Mouse (Mus musculus) liver, postnatal 0 days (tissue): ENCODE measurements around the gene Msi2. TPM values are rescaled to one million over a fixed set of nuclear protein-coding genes. Genes with fewer than 3 reads are reported as not detected.

Experiments
- ATAC-seq: fragments of 200-750 bp; cut with Nextera tagmentation; 2 replicates; pipeline ENCODE4 v1.8.0; 2017; ENCODE audit warnings: mild to moderate bottlenecking, moderate library complexity
- DNase-seq: peaks from one replicate; pipeline ENCODE4 v3.0.0-alpha.2; 2016
- H3K27ac ChIP-seq: fragments of 300-500 bp; sonication (generic); 2 replicates; pipeline ENCODE4 v1.5.1; 2014; ENCODE audit warnings: antibody characterized with exemption, moderate library complexity, mild to moderate bottlenecking, low read depth
- H3K27me3 ChIP-seq: fragments of 300-500 bp; sonication (generic); 2 replicates; pipeline ENCODE4 v1.6.1; 2014; ENCODE audit warnings: low read length, control low read depth, mixed read lengths; ENCODE audit not compliant: insufficient read depth
- H3K36me3 ChIP-seq: fragments of 300-500 bp; sonication (generic); replicated peaks from 2 replicates; pipeline ENCODE4 v1.6.1; 2014; ENCODE audit warnings: mild to moderate bottlenecking, control low read depth, low read length, moderate library complexity, mixed read lengths; ENCODE audit not compliant: insufficient read depth
- H3K4me1 ChIP-seq: fragments of 300-500 bp; sonication (generic); 2 replicates; pipeline ENCODE4 v1.6.1; 2014; ENCODE audit warnings: antibody characterized with exemption, mild to moderate bottlenecking, control low read depth; ENCODE audit not compliant: insufficient read depth
- H3K4me2 ChIP-seq: fragments of 300-500 bp; sonication (generic); 2 replicates; pipeline ENCODE4 v1.6.1; 2014; ENCODE audit warnings: low read depth, mild to moderate bottlenecking, low read length, moderate library complexity, mixed read lengths
- H3K4me3 ChIP-seq: fragments of 300-500 bp; sonication (generic); 2 replicates; pipeline ENCODE4 v1.5.1; 2014; ENCODE audit warnings: low read depth, low read length
- H3K9ac ChIP-seq: fragments of 300-500 bp; sonication (generic); replicated peaks from 2 replicates; pipeline ENCODE4 v1.6.1; 2014; ENCODE audit warnings: mild to moderate bottlenecking, moderate library complexity
- H3K9me3 ChIP-seq: fragments of 300-500 bp; sonication (generic); 2 replicates; pipeline ENCODE4 v1.6.1; 2016; ENCODE audit warnings: mild to moderate bottlenecking, control low read depth, low read length, mixed read lengths
- CTCF ChIP-seq: sonication (generic); IDR thresholded peaks from 2 replicates; pipeline ENCODE4 v1.5.1; 2016; ENCODE audit warnings: antibody characterized with exemption, low read depth
- EP300 ChIP-seq: IDR thresholded peaks from 2 replicates; pipeline ENCODE4 v1.6.1; 2016; ENCODE audit warnings: antibody characterized with exemption, low read depth, mild to moderate bottlenecking
- WGBS: fragments of 180-500 bp; shearing (Covaris S2); extraction: QIAGEN DNeasy Blood & Tissue Kit; methylation state at CpG from one replicate; pipeline ENCODE4 v1.1.7; 2014; ENCODE audit not compliant: insufficient replicate concordance; 5-methylcytosine and 5-hydroxymethylcytosine counted together
- polyA plus RNA-seq: library from polyadenylated mRNA; unstranded; fragments of >200 nt; fragmentation: Nextera tagmentation; extraction: Ambion mirVana; gene quantifications from 2 replicates; pipeline ENCODE4 v1.2.1, GENCODE M21; 2015

Msi2 gene
- polyA plus RNA-seq, 1 experiment from 2014 or later, result 3.7 TPM

GRCm38 (mm10) chr11:88561191-88561590 is 157.1 kb downstream of the Msi2 start:
- TF ChIP-seq EP300 (no peak), CTCF (no peak)
- Histone ChIP-seq H3K27me3 (no peaks in the 10 kb centered on the region), H3K9ac (no peak overlapping the region), H3K4me1 (peaks cover 33% of the 10 kb centered on the region), H3K4me2 (no peak overlapping the region), H3K9me3 (no peaks in the 10 kb centered on the region), H3K36me3 (no peaks in the 10 kb centered on the region; the same call in 1 of the 2 replicates), H3K4me3 (no peak overlapping the region), H3K27ac (no peak overlapping the region; the same call in 1 of the 2 replicates)
- WGBS, result 56% methylated on average over 6 of the region's 6 CpGs
- DNase-seq (no peak), ATAC-seq (no peak)

- ATAC-seq (no peak), DNase-seq (no peak)
- 83% methylated on average over 9 of the region's 9 CpGs for WGBS
- TF ChIP-seq CTCF (no peak), EP300 (no peak)
- H3K36me3 ChIP-seq, result no peaks in the 10 kb centered on the region; the same call in 1 of the 2 replicates
- H3K9ac ChIP-seq, result no peak overlapping the region
- no peaks in the 10 kb centered on the region for H3K9me3 ChIP-seq
- no peak overlapping the region for H3K4me2 ChIP-seq
- no peaks in the 10 kb centered on the region for H3K27me3 ChIP-seq
- no peak overlapping the region for H3K4me3 ChIP-seq
- H3K27ac ChIP-seq, result no peak overlapping the region
- peaks cover 39% of the 10 kb centered on the region for H3K4me1 ChIP-seq
Observed at GRCm38 (mm10) chr11:88560634-88561033, 157.7 kb downstream of the Msi2 start.

- H3K36me3 ChIP-seq, result no peaks in the 10 kb centered on the region; the same call in 1 of the 2 replicates
- H3K4me3 ChIP-seq, result no peak overlapping the region
- ATAC-seq, result peak; percentile 66
- WGBS, result 44% methylated on average over 10 of the region's 10 CpGs
- no peak overlapping the region for H3K9ac ChIP-seq
- no peak for DNase-seq
- TF ChIP-seq EP300, result no peak
- peak; percentile 52 for TF ChIP-seq CTCF
- no peaks in the 10 kb centered on the region for H3K27me3 ChIP-seq
- H3K9me3 ChIP-seq, result no peaks in the 10 kb centered on the region
- H3K4me2 ChIP-seq, result no peak overlapping the region
- peak overlapping the region; percentile 1; the same call in 1 of the 2 replicates for H3K27ac ChIP-seq
- H3K4me1 ChIP-seq, result peaks cover 50% of the 10 kb centered on the region
Observed at GRCm38 (mm10) chr11:88559365-88559970, 158.8 kb downstream of the Msi2 start.

GRCm38 (mm10) chr11:88558731-88559130 is 159.6 kb downstream of the Msi2 start:
- Histone ChIP-seq H3K4me1 (peaks cover 57% of the 10 kb centered on the region), H3K27ac (peak overlapping the region; percentile 64)
- TF ChIP-seq EP300 (no peak), CTCF (no peak)

GRCm38 (mm10) chr11:88557828-88558580 is 160.3 kb downstream of the Msi2 start:
- peak overlapping the region; percentile 64 for H3K27ac ChIP-seq
- H3K9me3 ChIP-seq, result no peaks in the 10 kb centered on the region
- H3K4me2 ChIP-seq, result 0 out of 2 replicates have a peak overlapping the region, but pooled peaks have one; percentile 9
- H3K9ac ChIP-seq, result no peak overlapping the region
- peaks cover 64% of the 10 kb centered on the region for H3K4me1 ChIP-seq
- ATAC-seq (peak; percentile 61), DNase-seq (no peak)
- 52% methylated on average over 6 of the region's 6 CpGs for WGBS
- H3K4me3 ChIP-seq, result no peak overlapping the region
- no peaks in the 10 kb centered on the region for H3K27me3 ChIP-seq
- no peaks in the 10 kb centered on the region for H3K36me3 ChIP-seq
- TF ChIP-seq CTCF, result no peak
- TF ChIP-seq EP300, result no peak

More at GRCm38 (mm10) chr11:88558731-88559130, 159.6 kb downstream of the Msi2 start:
- no peaks in the 10 kb centered on the region for H3K36me3 ChIP-seq
- H3K9me3 ChIP-seq, result no peaks in the 10 kb centered on the region
- 72% methylated on average over 4 of the region's 4 CpGs for WGBS
- no peak overlapping the region for H3K9ac ChIP-seq
- DNase-seq (no peak), ATAC-seq (no peak)
- no peaks in the 10 kb centered on the region for H3K27me3 ChIP-seq
- H3K4me2 ChIP-seq, result no peak overlapping the region
- H3K4me3 ChIP-seq, result no peak overlapping the region

GRCm38 (mm10) chr11:88557116-88557768 is 161.1 kb downstream of the Msi2 start:
- Histone ChIP-seq H3K27me3 (no peaks in the 10 kb centered on the region), H3K4me2 (no peak overlapping the region), H3K36me3 (no peaks in the 10 kb centered on the region), H3K4me3 (no peak overlapping the region), H3K27ac (peak overlapping the region; percentile 64), H3K4me1 (peaks cover 64% of the 10 kb centered on the region), H3K9ac (no peak overlapping the region), H3K9me3 (no peaks in the 10 kb centered on the region)
- no peak for ATAC-seq
- TF ChIP-seq CTCF, result no peak
- no peak for TF ChIP-seq EP300
- no peak for DNase-seq
- 68% methylated on average over 4 of the region's 4 CpGs for WGBS
